Mouse (Mus musculus): ENCODE data around the gene Ppp1r11. TPM values are rescaled to one million over a fixed set of nuclear protein-coding genes. Genes with fewer than 3 reads are reported as not detected.
A peak's percentile ranks its signal among the peaks of the same experiment; 100 is the strongest.

The Ppp1r11 gene
- polyA plus RNA-seq, 1 experiment from 2014 or later, result 157 TPM

GRCm38 (mm10) chr17:36953062-36953461, 1.5 kb upstream of the Ppp1r11 start:
- WGBS, result 85% methylated on average over 1 of the region's 1 CpGs
- Histone ChIP-seq H3K4me3 (no peak overlapping the region), H3K9me3 (no peaks in the 10 kb centered on the region), H3K36me3 (replicated peaks) (peaks cover 52% of the 10 kb centered on the region), H3K4me1 (peaks cover 24% of the 10 kb centered on the region), H3K27ac (no peak overlapping the region), H3K27me3 (ENCODE audit: poor library complexity, severe bottlenecking) (peaks cover 12% of the 10 kb centered on the region)
- DNase-seq (ENCODE audit: extremely low spot score, low spot score), result no peak

GRCm38 (mm10) chr17:36952631-36953030, 1.1 kb upstream of the Ppp1r11 start:
- DNase-seq (ENCODE audit: extremely low spot score, low spot score), result no peak
- 88% methylated on average over 2 of the region's 2 CpGs for WGBS
- H3K27me3 ChIP-seq (ENCODE audit: poor library complexity, severe bottlenecking), result peaks cover 17% of the 10 kb centered on the region
- peaks cover 24% of the 10 kb centered on the region for H3K4me1 ChIP-seq
- no peaks in the 10 kb centered on the region for H3K9me3 ChIP-seq
- no peak overlapping the region for H3K4me3 ChIP-seq
- peaks cover 52% of the 10 kb centered on the region for H3K36me3 ChIP-seq (replicated peaks)
- H3K27ac ChIP-seq, result no peak overlapping the region

DNA sequence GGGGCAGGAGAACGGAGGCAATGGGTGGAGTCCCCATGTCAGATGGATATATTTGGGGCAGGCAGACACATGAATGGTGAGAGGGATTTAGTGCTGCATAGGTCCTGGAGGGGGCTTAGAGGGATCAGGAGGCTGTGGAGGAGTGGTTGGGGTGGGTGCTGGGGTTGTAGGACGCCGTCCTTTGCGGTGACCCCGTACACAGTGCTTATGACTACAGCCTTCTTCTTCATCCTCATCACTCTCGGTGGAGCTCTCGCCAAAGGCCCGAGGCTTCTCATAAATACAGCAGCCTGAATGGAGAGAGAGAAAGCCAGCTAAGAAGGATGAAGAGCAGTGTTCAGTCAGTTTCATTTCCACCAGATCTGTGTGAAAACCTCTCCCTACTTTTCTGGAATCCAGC, 2.3 kb downstream of the Ppp1r11 start:
- Histone ChIP-seq H3K9me3 (no peaks in the 10 kb centered on the region), H3K27ac (no peak overlapping the region), H3K27me3 (ENCODE audit: poor library complexity, severe bottlenecking) (peaks cover 50% of the 10 kb centered on the region), H3K4me3 (no peak overlapping the region), H3K36me3 (replicated peaks) (peaks cover 29% of the 10 kb centered on the region), H3K4me1 (peaks cover 32% of the 10 kb centered on the region)
- no peak for DNase-seq (ENCODE audit: extremely low spot score, low spot score)
- 96% methylated on average over 8 of the region's 8 CpGs for WGBS

DNA sequence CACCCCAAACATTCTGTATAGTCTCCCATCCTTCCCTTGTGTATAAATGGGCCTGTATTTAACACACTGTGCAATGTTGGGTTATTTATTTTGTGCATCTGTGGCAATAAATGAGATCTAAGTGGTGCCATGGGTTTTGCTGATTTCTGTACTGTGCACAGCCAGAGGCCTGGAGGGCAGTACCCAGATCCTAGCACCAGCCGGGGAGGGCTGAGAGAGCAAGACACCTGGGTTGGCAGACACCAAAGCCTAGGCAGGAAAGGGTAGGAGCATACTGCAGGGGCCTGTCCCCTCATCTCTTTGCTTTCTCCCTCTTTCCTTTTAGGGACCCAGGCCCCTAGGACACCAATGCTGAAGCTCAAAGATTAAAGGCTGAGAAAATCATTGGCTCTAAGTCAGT, 3.3 kb downstream of the Ppp1r11 start:
- Histone ChIP-seq H3K4me3 (no peak overlapping the region), H3K27ac (no peak overlapping the region), H3K36me3 (replicated peaks) (peaks cover 20% of the 10 kb centered on the region), H3K4me1 (peaks cover 42% of the 10 kb centered on the region), H3K27me3 (ENCODE audit: poor library complexity, severe bottlenecking) (peaks cover 59% of the 10 kb centered on the region), H3K9me3 (no peaks in the 10 kb centered on the region)
- 84% methylated on average over 1 of the region's 1 CpGs for WGBS
- no peak for DNase-seq (ENCODE audit: extremely low spot score, low spot score)

DNA sequence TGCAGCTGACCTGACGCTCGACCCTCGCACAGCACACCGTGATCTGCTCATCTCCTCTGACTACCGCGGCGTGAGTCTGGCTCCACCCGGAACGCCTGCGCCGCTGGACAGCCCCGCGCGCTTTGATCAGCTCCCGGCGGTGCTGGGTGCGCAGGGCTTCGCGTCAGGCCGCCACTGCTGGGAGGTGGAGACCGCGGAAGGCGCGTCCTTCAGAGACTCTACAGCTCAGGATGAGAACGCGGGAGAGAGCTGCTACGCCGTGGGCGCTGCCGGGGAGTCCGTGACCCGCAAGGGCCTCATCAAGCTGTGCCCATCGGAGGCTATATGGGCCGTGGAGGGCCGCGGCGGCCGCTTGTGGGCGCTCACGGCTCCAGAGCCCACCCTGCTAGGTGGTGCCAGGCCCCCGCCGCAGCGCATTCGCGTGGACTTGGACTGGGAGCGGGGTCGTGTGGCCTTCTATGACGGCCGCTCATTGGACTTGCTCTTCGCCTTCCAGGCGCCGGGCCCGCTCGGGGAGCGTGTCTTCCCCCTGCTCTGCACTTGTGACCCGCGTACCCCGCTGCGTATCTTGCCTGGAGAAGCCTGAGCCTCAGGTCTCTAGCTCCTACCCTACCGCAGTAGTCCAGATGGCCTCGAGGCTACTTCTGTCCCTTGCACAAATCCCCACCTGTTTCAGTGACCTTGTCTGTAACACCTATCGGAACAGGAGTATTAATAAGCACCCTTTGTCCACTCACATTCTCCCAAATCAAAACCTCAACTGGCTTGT, 4.3 kb downstream of the Ppp1r11 start:
- Histone ChIP-seq H3K9me3 (no peaks in the 10 kb centered on the region), H3K27me3 (ENCODE audit: poor library complexity, severe bottlenecking) (peaks cover 70% of the 10 kb centered on the region), H3K36me3 (replicated peaks) (peaks cover 17% of the 10 kb centered on the region), H3K4me3 (peak overlapping the region; percentile 67), H3K27ac (peak overlapping the region; percentile 83), H3K4me1 (peaks cover 50% of the 10 kb centered on the region)
- DNase-seq (ENCODE audit: extremely low spot score, low spot score), result peak; percentile 66
- WGBS, result under 1% methylated on average over 62 of the region's 62 CpGs

DNA sequence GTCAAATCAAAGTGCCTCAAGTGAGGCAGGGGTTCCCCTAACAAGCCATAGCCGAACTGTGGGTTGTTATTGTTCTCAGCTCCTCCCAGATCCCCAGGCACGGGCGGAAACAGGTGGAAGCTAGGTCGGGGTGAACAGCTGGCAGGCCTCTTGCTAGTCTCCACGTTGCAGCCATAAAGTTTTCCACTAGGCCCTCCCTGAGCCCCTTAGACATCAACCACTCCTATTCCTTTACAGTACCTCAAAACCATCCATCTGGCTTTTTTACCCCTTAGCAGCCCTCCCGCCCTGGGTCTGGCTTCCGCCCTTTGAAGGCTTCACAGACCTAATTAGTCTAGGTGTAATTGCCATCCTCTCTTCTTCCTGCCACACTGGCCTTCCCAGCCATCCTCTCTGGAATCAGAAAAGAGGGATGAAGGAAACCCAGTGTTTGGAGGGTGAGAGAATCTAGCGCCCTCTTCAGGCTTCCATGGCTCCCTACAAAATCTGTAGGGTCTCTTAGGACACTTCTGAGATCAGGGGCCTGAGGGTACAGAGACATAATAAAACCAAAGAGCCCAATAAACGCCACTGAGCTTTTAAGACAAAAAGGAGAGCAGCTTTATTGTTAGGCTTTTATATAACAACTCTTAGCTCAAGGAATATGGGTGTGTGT, 7.3 kb downstream of the Ppp1r11 start:
- H3K9me3 ChIP-seq, result no peaks in the 10 kb centered on the region
- peaks cover 12% of the 10 kb centered on the region for H3K36me3 ChIP-seq (replicated peaks)
- no peak overlapping the region for H3K27ac ChIP-seq
- WGBS, result 22% methylated on average over 8 of the region's 9 CpGs
- peaks cover 92% of the 10 kb centered on the region for H3K27me3 ChIP-seq (ENCODE audit: poor library complexity, severe bottlenecking)
- H3K4me3 ChIP-seq, result no peak overlapping the region
- peaks cover 34% of the 10 kb centered on the region for H3K4me1 ChIP-seq
- DNase-seq (ENCODE audit: extremely low spot score, low spot score), result no peak

DNA sequence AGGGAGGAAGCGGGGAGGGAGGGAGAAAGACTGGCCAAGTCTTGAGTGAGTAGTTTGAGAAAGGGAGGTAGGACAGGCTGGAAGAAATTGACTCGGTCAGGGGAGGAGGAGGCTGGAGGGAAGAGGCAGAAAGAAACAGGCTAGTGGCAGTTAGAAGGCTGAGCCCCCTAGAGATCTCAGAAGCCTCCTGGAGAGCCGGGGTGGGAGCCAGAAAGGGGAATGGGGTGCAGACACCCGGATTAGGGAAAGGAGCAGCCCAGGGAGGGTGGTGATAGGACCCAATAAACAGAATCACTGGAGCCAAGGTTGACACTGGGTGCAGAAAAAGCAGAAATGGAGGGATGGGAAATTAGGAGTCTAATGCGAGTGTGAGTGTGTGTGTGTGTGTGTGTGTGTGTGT, 7.8 kb downstream of the Ppp1r11 start:
- Histone ChIP-seq H3K27me3 (ENCODE audit: poor library complexity, severe bottlenecking) (peaks cover 86% of the 10 kb centered on the region), H3K27ac (no peak overlapping the region), H3K4me3 (peak overlapping the region; percentile 49; the same call in 1 of the 2 replicates), H3K36me3 (replicated peaks) (peaks cover 7% of the 10 kb centered on the region), H3K4me1 (peaks cover 34% of the 10 kb centered on the region), H3K9me3 (no peaks in the 10 kb centered on the region)
- no peak for DNase-seq (ENCODE audit: extremely low spot score, low spot score)
- 24% methylated on average over 5 of the region's 5 CpGs for WGBS

DNA sequence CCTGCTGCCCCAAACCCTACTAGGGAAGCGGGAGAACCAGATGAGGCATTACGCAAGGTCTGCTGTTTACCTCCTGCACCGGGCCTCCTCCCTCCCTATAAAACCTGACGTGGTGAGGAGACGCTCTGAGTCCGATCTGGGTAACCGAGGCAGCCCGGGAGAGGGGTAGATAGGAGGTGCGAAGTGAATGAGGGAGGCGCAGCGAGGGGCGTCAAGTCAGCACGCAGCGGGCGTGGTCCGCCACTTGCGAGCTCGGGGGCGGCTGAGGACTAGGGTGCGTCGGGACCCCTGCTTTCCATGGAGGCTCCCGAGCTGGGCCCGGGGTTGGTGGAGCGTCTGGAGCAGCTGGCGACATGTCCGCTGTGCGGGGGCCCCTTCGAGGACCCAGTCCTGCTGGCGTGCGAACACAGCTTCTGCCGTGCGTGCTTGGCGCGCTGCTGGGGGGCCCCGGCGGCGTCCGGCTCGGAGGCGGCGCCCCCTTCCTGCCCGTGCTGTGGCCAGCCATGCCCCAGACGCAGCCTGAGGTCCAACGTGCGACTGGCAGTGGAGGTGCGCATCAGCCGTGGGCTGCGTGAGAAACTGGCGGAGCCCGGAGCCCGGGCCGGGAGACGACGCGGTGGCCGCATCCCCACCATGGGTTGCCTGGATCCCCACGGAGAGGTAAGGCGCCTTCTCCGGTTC, 8.6 kb downstream of the Ppp1r11 start, which contains the start of gene Rnf39:
Gene Rnf39, plus strand, starts transcription at position 128 of the 681 bp plus-strand sequence.
- H3K9me3 ChIP-seq, result no peaks in the 10 kb centered on the region
- peak within 1 kb of the TSS; percentile 49 for H3K4me3 ChIP-seq
- peaks cover 33% of the 10 kb centered on the region for H3K4me1 ChIP-seq
- H3K27ac ChIP-seq, result no peak within 1 kb of the TSS
- H3K27me3 ChIP-seq (ENCODE audit: poor library complexity, severe bottlenecking), result peaks cover 79% of the 10 kb centered on the region
- no peak for DNase-seq (ENCODE audit: extremely low spot score, low spot score)
- 4% methylated on average over 57 of the region's 59 CpGs for WGBS
- no peaks in the 10 kb centered on the region for H3K36me3 ChIP-seq (replicated peaks)

GRCm38 (mm10) chr17:36942391-36942790, 9.2 kb downstream of the Ppp1r11 start:
- Histone ChIP-seq H3K27ac (no peak overlapping the region), H3K4me3 (peak overlapping the region; percentile 49), H3K36me3 (replicated peaks) (no peaks in the 10 kb centered on the region), H3K27me3 (ENCODE audit: poor library complexity, severe bottlenecking) (peaks cover 74% of the 10 kb centered on the region), H3K4me1 (peaks cover 28% of the 10 kb centered on the region), H3K9me3 (no peaks in the 10 kb centered on the region)
- 53% methylated on average over 10 of the region's 10 CpGs for WGBS
- no peak for DNase-seq (ENCODE audit: extremely low spot score, low spot score)

DNA sequence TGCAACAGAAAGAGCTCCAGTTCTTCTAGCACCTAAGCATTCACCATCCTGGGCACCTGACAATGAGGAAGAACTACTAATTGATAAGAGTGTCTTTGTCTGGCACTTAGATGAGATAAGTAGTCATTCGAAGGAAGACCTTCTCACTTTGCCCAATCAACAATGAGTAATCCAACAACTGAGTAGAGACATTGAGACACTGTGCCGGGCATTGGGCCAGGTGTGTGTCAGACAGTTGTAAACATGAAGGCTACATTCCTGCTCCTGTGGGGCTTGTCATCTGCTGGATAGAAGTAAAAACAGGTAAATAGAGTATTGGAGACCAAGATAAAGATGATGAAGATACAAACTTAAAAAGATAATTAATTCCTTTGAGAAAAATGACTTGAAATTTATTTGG, 13.5 kb downstream of the Ppp1r11 start:
- H3K4me3 ChIP-seq, result no peak overlapping the region
- whole genome bisulfite sequencing, result 83% methylated on average over 2 of the region's 2 CpGs
- no peak for DNase-seq (ENCODE audit: extremely low spot score, low spot score)

DNA sequence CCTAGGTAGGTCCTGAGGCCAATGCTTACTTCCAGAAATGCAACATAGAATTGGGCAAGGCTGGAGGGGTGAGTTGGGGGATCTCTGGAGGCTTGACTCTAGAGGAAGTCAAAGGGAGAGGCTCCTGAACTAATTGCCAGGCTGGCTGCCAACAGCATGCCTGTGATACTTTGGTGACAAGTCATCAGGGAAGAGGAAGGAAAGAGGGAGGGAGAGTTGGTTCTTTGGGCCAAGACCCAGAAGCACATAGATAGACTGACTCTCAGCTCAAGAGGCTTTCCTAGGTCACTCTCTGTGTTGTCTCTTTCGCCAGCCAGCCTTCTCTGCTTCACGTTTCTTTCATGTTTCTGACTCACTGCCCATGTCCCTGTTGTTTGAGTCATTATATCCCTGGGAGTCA, 19.7 kb downstream of the Ppp1r11 start:
- 79% methylated on average over 2 of the region's 2 CpGs for WGBS
- H3K4me1 ChIP-seq, result no peaks in the 10 kb centered on the region
- H3K27ac ChIP-seq, result no peak overlapping the region
- H3K36me3 ChIP-seq (replicated peaks), result no peaks in the 10 kb centered on the region
- H3K9me3 ChIP-seq, result no peaks in the 10 kb centered on the region
- no peak for DNase-seq (ENCODE audit: extremely low spot score, low spot score)
- H3K4me3 ChIP-seq, result no peak overlapping the region
- no peaks in the 10 kb centered on the region for H3K27me3 ChIP-seq (ENCODE audit: poor library complexity, severe bottlenecking)

More for the DNA sequence above, 13.5 kb downstream of the Ppp1r11 start:
- no peaks in the 10 kb centered on the region for H3K36me3 ChIP-seq (replicated peaks)
- peaks cover 7% of the 10 kb centered on the region for H3K4me1 ChIP-seq
- H3K27ac ChIP-seq, result no peak overlapping the region
- H3K9me3 ChIP-seq, result no peaks in the 10 kb centered on the region
- H3K27me3 ChIP-seq (ENCODE audit: poor library complexity, severe bottlenecking), result peaks cover 31% of the 10 kb centered on the region

- WGBS, result 81% methylated on average over 4 of the region's 4 CpGs
- H3K27ac ChIP-seq, result no peak overlapping the region
These were observed 20.4 kb downstream of the Ppp1r11 start for GRCm38 (mm10) chr17:36931130-36931529.

GRCm38 (mm10) chr17:36930233-36930632, 21.3 kb downstream of the Ppp1r11 start:
- Histone ChIP-seq H3K36me3 (replicated peaks) (no peaks in the 10 kb centered on the region), H3K27ac (no peak overlapping the region), H3K9me3 (no peaks in the 10 kb centered on the region), H3K4me3 (no peak overlapping the region), H3K4me1 (no peaks in the 10 kb centered on the region), H3K27me3 (ENCODE audit: poor library complexity, severe bottlenecking) (no peaks in the 10 kb centered on the region)
- 87% methylated on average over 6 of the region's 6 CpGs for WGBS
- DNase-seq (ENCODE audit: extremely low spot score, low spot score), result no peak

More at GRCm38 (mm10) chr17:36931130-36931529, 20.4 kb downstream of the Ppp1r11 start:
- no peak for DNase-seq (ENCODE audit: extremely low spot score, low spot score)
- Histone ChIP-seq H3K4me1 (no peaks in the 10 kb centered on the region), H3K9me3 (no peaks in the 10 kb centered on the region), H3K36me3 (replicated peaks) (no peaks in the 10 kb centered on the region), H3K27me3 (ENCODE audit: poor library complexity, severe bottlenecking) (no peaks in the 10 kb centered on the region), H3K4me3 (no peak overlapping the region)

All from forebrain, embryonic 10.5 days (tissue).